Mouse (Mus musculus): ENCODE results near the gene Ppa1. TPM values are rescaled to one million over a fixed set of nuclear protein-coding genes. Genes with fewer than 3 reads are reported as not detected.
"Not testable (repeated sequence)": the region's sequence is repeated elsewhere in the genome, so short reads cannot be mapped to it uniquely, and the experiment has no call there.

Ppa1 gene
- total RNA-seq (2022): 10 to 100 TPM; 71.2 to 81.2 (median 74.4) TPM

DNA sequence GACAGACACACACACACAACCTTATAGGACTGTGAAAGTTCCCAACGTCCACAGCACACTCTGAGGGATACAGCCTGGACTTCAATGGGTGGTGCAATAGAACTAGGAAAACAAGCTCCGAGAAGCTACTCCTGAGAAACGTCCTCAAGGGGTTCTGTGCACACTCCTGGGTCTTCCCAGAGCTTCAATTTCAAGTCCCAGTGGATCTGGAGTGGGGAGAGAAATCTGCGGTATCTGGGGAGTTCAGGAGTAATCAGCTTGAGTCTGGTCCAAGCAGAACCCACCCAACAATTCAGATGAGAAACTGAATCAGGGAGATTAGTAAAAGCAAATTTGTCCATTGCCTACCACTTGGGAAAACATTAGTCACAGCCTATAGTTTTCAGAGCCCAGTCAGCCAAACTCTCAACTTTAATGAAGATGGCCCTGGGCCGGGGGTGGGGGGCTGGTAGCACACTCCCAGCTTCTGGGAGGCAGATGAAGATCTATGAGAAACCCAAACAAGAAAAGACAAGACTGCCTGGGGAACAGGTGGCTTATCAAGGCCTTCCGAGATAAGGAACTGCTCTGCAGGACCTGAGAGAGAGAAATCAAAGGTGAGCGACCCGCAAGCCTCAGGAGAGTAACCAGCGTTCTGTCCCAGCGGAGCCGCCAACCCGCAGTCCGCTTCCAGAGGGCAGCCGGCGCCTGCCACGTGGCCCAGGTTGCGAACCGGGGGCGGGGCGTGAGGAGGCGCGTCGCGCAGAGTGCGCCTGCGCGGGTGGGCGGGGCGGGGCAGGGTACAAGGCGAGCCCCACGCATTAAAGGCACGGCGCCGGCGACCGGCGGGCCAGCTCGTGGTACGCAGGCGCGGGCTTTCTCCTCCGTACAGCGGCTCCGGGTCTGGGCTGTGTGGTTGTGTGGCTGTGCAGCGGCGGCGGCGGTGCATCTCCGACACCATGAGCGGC lies at the start of gene Ppa1:
Gene Ppa1 (plus strand): TSS at position 763 of the 947 bp plus-strand sequence.
- DNase-seq (ENCODE audit: low spot score): peak; percentile 79

DNA sequence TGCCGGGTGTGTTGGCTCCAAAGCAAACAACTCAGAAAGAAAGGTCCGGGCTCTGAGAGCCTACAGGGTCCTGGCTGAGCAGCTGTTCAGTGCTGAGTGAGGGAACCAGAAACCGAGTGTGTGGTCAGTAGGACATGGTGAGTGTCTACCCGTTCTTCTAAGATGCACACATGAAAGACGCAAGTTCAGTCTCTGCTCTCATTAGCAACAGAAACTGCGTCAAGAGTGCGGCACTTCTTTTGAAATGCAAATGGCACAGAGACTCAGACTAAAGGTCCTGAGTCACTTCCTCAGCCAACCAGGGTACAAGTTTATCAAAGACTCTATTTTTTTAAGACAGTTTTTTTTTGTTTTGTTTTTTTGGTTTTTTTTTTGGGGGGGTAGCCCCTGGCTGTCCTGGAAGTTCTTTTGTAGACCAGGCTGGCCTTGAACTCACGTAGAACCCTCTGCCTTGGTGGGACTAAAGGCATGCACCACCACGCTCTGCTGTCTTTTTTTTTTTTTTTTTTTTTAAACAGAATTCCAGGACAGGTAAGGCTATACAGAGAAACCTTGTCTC lies 48.7 kb upstream of the Ppa1 start:
- no peak for DNase-seq (ENCODE audit: low spot score)

DNA sequence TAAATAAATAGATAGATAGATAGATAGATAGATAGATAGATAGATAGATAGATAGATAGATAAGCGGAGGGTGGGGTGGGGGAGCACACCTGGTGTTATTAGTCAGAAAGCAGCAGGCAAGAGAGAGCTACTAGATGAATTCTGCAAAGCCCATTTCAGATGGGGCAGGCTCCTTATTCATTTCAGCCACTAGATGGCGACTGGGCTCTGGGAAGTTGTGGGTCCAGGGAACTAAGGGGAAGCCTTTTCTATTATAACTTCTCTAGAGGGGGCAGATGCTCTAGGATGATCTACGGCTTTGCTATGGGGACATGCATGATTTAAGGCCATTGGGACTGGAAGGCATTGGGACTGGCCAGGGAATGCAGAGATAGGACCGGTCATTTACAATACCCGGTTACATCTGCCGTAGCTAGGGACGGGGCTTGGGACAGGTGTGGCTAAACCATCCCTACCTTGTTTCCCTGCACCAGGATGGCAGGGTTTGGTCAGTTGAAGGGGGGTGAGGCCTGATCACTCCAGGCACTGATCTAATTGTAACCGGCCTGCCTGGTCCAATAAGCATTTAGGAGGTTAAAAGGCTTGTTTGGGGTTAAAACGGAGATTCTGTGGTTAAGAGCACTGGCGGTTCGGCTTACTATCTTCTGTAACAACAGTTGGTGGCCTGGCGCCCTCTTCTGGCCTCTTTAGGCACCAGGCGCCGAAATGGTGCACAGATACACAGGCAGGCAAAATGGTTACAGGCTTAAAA lies 45.9 kb upstream of the Ppa1 start:
- peak; percentile 23 for DNase-seq (ENCODE audit: low spot score)

DNA sequence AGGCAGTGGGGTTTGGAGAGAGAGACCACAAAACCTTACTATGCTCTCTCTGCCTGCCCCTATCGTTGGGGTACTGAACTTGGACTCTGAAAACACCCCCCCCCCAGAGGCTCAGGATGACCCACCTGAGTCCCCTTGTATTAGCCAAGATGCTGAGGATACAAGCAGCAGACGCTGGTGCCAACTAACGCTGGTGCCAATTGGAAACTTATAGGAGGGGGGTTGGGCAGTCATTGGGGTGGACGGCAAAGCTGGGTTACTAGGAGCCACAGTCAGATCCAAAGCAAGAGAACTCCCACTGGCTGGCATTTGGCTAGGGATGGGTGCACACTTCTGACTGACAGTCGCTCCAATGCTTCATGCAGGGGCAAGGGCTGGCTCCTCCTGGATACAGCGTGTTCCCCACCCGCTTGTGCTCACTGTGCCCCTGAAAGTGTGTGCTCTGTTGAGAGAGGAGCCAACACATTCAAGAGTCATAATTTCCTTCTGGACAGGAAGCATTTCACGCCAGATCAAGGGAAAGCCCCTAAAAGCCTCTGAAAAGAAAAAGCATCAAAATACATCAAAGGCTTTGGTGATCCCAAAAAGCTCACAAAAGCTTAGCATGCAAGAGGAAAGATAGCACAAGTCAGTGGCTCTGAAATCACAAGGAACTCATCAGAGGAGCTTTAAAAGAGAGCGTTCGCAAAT lies 43.8 kb upstream of the Ppa1 start:
- DNase-seq (ENCODE audit: low spot score): no peak

DNA sequence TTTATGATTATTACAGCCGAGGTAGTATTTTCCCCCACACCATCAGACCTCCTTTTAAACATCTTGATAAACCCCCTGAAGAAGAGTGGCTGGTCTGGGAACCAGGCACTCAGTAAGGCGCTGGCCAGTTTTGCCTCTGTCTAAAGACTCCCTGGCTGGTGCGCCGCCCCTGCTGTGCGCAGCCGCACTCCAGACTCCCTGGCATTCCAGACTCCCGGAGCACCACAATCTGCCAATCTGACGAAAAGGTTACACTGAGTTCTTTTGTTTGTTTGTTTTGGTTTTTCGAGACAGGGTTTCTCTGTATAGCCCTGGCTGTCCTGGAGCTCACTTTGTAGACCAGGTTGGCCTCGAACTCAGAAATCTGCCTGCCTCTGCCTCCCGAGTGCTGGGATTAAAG lies 43.0 kb upstream of the Ppa1 start:
- not testable (repeated sequence) for DNase-seq (ENCODE audit: low spot score)

DNA sequence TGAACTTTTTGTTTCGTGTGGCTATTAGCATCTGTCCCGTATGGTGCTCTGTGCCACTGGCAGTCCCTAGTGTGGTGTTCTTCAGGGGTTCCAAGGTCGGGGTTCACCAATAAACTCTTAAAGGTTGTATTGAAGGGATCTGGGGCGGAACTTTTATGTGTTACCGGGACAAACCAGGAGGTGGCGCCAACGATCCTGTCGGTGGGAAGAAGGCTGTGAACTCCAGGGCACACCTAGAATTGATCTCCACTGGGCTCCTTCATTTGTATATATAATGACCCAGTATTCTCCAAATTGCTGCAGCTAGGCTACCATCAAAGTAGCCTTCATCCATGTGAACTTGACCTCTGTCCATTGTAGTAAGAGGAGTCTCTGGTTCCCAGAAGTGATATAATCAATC lies 42.5 kb upstream of the Ppa1 start:
- peak; percentile 50 for DNase-seq (ENCODE audit: low spot score)

DNA sequence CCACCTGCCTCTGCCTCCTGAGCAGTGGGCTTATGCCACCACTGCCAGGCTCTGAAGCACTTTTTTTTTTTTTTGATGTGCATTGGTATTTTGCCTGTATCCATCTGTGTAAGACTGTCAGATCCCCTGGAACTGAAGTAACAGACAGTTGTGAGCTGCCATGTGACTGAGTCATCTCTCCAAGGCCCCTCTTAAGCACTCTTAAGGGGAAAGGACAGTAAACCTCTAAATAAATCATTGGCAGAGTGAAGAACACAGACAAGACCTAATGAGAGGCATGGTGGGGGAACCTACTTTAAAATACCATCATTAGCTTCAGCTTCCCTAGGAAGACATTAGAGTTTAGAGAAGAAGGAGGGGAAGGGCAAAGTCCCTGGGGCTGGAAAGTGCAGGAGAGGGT lies 40.1 kb upstream of the Ppa1 start:
- DNase-seq (ENCODE audit: low spot score): no peak

DNA sequence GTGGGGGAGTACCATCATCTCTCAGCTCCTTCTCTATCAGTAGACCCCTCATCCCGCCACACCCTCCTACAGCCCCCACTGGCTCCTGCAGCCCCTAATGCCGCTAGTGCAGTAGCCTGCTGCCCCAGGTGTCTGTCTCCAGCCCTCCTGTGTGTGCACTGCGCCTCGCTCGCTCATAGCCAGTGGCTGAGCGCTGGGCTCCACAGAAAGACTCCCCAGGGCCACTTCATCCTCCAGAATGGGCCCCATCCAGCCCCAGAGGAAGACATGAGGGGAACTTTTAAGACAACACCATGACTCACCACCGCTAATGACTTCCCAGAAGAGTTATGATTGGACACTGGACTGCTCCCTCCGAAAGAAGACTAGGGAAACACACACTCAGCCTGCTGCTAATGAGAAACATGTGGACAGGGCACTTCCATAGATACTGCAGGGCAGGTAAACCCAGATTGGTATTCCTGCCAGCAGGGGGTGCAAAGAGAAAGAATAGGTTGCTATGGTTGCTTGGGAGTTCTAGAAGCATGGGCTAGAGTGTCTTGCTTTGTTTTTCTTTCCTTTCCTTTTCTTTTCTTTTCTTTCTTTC lies 37.6 kb upstream of the Ppa1 start:
- no peak for DNase-seq (ENCODE audit: low spot score)

DNA sequence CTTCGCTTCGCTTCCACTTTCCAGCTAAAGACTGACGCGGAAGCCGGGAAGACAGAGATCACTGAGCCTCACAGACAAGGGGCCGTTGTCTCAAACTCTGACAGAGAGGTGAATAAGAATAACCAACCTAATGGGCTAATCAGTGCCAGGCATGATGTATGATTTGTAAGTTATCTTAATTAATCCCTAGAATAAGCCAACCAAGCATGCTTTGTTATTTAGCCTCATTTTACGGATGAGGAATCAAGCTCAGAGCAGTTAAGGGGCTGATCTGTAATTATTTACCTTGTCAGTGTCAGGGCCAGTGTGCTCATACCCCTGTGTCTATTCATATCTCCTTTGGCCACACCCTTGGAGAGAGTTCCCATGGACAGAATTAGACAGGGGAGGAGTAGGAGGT lies 34.0 kb upstream of the Ppa1 start:
- no peak for DNase-seq (ENCODE audit: low spot score)

DNA sequence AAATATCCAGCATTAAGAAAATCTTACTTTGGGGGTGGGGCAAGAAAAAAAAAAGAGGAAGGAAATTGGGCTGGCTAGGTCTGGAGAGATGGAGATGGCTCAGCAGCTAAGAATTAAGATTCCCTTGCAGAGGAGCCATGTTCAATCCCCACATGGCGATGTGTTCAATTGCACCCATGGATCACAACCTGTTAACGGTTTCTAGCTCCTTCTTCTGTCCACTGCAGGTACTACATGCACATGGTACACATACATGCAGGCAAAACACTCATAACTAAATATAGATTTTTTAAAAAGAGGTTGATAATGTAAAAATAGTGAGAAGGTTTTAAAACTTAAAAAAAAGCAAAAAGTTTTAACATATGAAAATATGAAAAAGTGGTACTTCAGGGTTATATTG lies 29.8 kb upstream of the Ppa1 start:
- DNase-seq (ENCODE audit: low spot score): no peak

DNA sequence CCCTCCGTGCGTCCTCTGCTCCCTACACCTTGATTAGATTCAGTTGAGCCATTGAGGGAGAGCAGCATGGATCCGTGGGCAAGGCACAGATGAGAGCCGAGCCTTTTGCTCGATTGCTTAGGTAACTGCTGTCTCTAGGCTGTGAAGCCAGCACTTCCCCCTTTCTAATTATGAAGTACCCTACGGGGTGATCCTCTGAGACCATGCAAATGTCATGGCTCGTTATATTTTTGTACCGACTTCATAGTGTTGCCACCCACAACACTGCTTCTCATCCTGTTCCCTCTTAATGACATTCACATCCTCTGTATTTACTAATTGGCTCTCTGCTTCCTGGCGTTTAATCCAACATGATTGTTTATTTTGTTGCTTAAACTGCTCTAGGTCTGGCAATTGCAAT lies 26.7 kb upstream of the Ppa1 start:
- DNase-seq (ENCODE audit: low spot score): no peak

DNA sequence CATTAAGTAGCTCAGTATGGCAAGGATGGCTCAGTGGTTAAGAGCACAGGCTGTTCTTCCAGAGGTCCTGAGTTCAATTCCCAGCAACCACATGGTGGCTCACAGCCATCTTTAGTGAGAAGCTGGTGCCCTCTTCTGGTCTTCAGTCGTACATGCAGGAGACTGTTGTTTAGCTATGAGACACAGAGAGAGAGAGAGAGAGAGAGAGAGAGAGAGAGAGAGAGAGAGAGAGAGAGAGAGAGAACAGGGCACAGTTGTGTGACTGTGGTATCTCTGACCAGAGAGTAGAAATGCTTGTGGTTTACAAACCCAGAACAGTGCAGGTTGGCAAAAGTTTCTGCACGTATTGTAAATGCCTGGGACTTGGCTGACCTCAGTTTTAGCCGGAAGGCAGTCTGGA lies 24.5 kb upstream of the Ppa1 start:
- not testable (repeated sequence) for DNase-seq (ENCODE audit: low spot score)

DNA sequence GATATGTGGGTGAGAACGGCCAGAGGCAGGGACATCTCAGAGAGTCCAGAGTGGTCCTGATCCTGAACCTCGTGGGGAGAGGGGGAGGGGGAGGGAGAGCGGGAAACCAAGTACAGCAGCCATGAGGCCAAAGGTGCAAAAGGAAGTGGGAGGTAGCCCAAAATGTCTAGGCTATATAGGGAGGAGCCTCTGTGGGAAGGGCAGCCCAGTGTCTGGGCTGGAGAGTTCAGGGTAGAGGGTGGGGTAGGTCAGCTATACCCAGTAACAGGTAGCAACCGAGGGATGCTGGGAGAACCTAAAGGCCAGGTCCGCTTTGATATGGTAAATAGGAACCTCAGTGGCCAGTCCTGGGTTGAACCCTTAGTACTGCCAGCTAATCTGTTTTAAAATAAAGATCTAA lies 23.6 kb upstream of the Ppa1 start:
- DNase-seq (ENCODE audit: low spot score): no peak

DNA sequence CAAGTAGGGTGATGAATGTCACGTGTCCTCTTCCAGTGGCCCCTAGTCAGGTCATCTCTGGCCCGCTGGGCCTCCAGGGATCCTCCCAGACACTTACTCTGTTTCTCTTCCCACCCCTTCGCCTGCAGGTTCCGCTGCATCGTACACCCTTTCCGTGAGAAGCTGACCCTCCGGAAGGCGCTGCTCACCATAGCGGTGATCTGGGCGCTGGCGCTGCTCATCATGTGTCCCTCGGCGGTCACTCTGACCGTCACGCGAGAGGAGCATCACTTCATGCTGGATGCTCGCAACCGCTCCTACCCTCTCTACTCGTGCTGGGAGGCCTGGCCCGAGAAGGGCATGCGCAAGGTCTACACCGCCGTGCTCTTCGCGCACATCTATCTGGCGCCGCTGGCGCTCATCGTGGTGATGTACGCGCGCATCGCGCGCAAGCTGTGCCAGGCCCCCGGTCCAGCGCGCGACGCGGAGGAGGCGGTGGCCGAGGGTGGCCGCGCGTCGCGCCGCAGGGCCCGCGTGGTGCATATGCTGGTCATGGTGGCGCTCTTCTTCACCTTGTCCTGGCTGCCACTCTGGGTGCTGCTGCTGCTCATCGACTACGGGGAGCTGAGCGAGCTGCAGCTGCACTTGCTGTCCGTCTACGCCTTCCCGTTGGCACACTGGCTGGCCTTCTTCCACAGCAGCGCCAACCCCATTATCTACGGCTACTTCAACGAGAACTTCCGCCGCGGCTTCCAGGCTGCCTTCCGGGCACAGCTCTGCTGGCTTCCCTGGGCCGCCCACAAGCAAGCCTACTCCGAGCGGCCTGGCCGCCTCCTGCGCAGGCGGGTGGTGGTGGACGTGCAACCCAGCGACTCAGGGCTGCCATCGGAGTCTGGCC lies 22.7 kb upstream of the Ppa1 start:
- DNase-seq (ENCODE audit: low spot score): no peak

DNA sequence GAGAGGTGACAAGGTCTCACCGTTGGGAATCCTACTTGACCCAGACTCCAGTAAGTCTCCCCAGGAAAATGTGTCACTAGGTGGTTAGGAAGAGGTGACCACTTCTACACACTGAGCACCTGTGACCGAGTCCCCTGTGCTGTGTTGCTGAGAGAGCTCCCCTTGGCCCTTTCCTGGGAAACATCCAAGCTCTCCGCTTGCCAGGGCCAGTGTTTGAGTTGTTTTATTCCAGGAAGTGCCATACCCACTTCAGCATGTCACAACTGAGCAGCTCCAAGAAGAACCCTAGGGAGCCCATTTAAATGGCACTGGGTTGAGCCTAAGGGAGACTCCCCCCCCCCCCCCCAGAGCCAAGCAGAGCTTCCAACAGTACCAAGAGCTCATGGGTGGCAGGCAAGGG lies 21.8 kb upstream of the Ppa1 start:
- no peak for DNase-seq (ENCODE audit: low spot score)

DNA sequence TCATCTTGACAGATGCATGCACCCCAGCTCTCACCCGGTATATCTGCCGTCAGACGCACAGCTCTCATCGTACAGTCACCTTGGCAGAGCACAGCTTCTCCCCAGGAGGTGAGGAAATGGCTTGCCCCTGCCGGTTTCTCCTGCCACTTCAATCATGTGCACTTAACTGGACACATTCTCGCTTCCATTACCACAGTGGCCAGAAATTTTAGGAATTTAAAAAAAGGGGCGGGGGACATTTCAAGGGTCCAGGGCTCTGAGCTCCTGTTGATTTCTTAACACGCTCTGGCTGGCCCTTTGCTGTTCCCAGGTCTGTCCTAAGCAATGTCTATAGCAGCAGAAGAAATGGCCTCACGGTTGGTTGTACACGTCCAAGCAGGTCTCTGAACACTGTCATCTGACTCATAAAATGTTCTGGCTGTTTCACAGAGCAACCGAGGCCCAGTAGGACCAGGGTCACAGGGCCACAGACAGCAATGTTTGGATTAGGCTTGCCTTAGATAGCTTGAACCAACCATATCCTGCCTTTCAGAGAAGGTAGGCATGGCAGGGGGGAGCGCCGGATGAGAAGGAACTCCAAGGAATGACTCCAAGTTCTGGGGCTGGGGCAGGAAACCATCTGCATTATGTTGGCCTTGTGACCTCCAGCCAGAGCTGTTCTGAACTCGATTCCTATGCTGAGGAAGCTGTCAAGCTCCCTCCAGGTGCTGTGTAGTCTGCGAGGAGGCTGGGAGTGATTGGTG lies 21.0 kb upstream of the Ppa1 start:
- DNase-seq (ENCODE audit: low spot score): no peak

DNA sequence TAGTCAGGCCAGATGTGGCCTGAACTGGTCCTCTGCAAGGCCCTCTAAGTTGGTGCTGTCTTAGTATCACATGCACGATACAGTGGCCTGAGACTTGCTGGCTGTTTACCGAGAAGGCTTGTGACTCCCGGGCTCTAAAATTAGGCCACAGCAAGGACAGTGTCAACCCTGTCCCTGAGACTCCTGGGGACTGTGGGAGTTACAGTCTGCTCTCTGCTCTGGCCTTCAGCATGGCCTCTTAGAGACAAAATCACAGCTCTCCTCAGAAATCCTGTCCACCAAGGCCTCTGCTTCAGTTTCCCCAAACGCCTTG lies 20.5 kb upstream of the Ppa1 start:
- peak; percentile 79 for DNase-seq (ENCODE audit: low spot score)

DNA sequence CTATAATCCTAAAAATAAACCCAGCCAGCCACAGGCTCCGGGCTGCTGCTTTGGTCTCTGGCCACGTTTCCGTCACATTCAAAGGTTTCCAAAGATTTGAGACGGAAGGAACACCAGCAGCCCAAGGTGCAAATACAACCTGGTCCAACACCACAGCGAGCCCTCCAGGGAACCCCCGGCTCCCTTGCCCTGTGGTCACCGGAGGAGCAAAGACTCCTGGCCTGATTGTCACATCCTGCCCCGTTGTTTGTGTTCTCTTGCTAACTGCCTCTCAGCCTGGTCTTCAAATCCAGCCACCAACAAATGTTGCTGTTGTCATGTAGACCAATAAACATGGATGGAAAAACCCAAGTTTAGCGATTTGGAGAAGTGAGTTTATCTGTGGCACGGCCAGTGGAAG lies 15.9 kb upstream of the Ppa1 start:
- no peak for DNase-seq (ENCODE audit: low spot score)

DNA sequence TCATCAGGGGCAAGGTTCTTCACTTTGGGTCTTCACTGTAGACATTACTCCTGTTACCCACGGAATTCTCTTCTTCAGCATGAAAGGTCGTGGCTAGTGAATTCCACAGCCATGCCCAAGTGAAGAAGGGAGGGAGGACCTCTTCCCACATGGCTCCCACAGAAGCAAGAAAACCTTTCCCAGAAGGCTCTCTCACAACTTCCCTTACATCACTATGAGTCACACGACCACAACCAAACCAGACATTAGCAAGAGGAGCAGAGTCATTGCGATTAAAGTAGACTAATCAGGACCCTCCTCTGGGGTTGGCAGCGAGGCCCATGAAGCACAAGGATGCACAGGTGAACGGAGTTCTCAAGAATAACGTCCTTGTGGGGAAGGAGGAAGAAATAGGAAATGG lies 11.3 kb upstream of the Ppa1 start:
- DNase-seq (ENCODE audit: low spot score): no peak

DNA sequence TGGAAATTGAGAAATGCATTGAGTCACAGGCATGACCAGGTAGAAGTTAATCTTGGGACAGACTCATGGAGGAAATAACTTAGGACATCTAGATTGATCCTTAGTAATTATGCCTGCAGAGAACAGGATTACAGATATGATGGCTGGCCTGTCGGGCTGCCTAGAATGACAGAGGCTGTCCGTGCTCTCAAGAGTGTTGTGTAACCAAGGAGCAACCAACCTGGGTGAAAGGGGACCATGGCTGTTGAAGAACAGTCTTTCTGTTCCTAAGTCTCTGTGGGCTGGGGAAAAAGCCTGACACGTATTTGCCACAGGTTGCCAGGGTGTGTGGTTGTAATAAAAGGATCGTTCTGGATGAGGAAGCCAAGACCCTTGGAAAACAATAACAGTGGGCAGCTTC lies 8.0 kb upstream of the Ppa1 start:
- no peak for DNase-seq (ENCODE audit: low spot score)

Measured in heart, adult 8-10 months (tissue).